ENCODE assay signal across 18 mouse cellular contexts in genomic region chr7:49369006-49369405, GRCm38 (mm10).
DNase-seq lines count a peak whose midpoint lies in the region; ATAC-seq and TF ChIP-seq lines count a peak whose summit lies in the region.
"Had no signal": no experiment of that assay in that cellular context is flagged by ENCODE, and none has a peak within 500 bp of the region (broad histone marks: within the 10 kb centered on the region; RNA-seq: fewer than 3 reads in every experiment).

No protein-coding gene starts in this region.

- no peak overlapping the region for H3K4me2 ChIP-seq in forebrain, embryonic 11.5 days (ENCODE audit: low read depth, low read length, severe bottlenecking)
- no peak overlapping the region for H3K4me2 ChIP-seq in forebrain, embryonic 12.5 days
- H3K4me2 ChIP-seq in kidney, embryonic 15.5 days = no peak overlapping the region
- no peak overlapping the region for H3K4me2 ChIP-seq in midbrain, embryonic 15.5 days
- H3K4me2 ChIP-seq: embryonic facial prominence, embryonic 13.5 days; heart, embryonic 15.5 days had no signal

- H3K4me3 ChIP-seq in forebrain, embryonic 11.5 days (ENCODE audit: low read depth, low read length) = no peak overlapping the region
- no peak overlapping the region for H3K4me3 ChIP-seq in forebrain, embryonic 12.5 days (replicated peaks)
- H3K4me3 ChIP-seq in kidney, embryonic 15.5 days (replicated peaks) = no peak overlapping the region
- H3K4me3 ChIP-seq in midbrain, embryonic 15.5 days = no peak overlapping the region
- H3K4me3 ChIP-seq in midbrain, embryonic 10.5 days = no peak overlapping the region
- H3K4me3 ChIP-seq in gastrocnemius, adult 2 months = no peak overlapping the region
- H3K4me3 ChIP-seq: embryonic facial prominence, embryonic 13.5 days; heart, embryonic 15.5 days; limb, embryonic 10.5 days had no signal

- no peak overlapping the region for H3K27ac ChIP-seq in forebrain, embryonic 11.5 days (ENCODE audit: low read depth, low read length)
- H3K27ac ChIP-seq in forebrain, embryonic 12.5 days = no peak overlapping the region
- H3K27ac ChIP-seq in kidney, embryonic 15.5 days = no peak overlapping the region
- H3K27ac ChIP-seq in midbrain, embryonic 15.5 days = no peak overlapping the region
- H3K27ac ChIP-seq in midbrain, embryonic 10.5 days (replicated peaks) = no peak overlapping the region
- H3K27ac ChIP-seq in gastrocnemius, adult 2 months = no peak overlapping the region
- H3K27ac ChIP-seq: embryonic facial prominence, embryonic 13.5 days; heart, embryonic 15.5 days; limb, embryonic 10.5 days had no signal

- intact Hi-C loops in gastrocnemius, adult 2 months (cut with DNase I) = no loop called here

- 68% methylated on average over 3 of the region's 3 CpGs for WGBS in forebrain, embryonic 11.5 days
- WGBS in forebrain, embryonic 12.5 days = 65% methylated on average over 3 of the region's 3 CpGs
- WGBS in kidney, embryonic 15.5 days = 52% methylated on average over 3 of the region's 3 CpGs
- 57% methylated on average over 3 of the region's 3 CpGs for WGBS in midbrain, embryonic 15.5 days
- WGBS in midbrain, embryonic 10.5 days = 66% methylated on average over 3 of the region's 3 CpGs

- DNase-seq in forebrain, embryonic 11.5 days (ENCODE audit: low spot score) = no peak
- no peak for DNase-seq in kidney, postnatal 36 days
- no peak for DNase-seq in midbrain, embryonic 10.5 days (ENCODE audit: low spot score)
- no peak for DNase-seq in gastrocnemius, adult 2 months
- DNase-seq: adrenal gland, postnatal 14 days; cerebellum, adult 9-11 months; kidney, adult 8-10 months; liver, postnatal 0 days; right cerebral cortex, adult 18-20 months; thymus, postnatal 25 days had no signal

- ATAC-seq in forebrain, embryonic 11.5 days (replicated peaks; ENCODE audit: low FRiP score) = peak; percentile 56; the same call in 1 of the 2 replicates
- no peak for ATAC-seq in forebrain, embryonic 12.5 days (ENCODE audit: low FRiP score)
- peak; percentile 63; the same call in 1 of the 2 replicates for ATAC-seq in kidney, embryonic 15.5 days (replicated peaks; ENCODE audit: low FRiP score)
- ATAC-seq in midbrain, embryonic 15.5 days (replicated peaks) = 0 out of 2 replicates have a peak, but pooled peaks have one; percentile 30
- ATAC-seq: forebrain, embryonic 16.5 days; liver, postnatal 0 days had no signal

- H3K36me3 ChIP-seq in forebrain, embryonic 11.5 days (ENCODE audit: control insufficient read depth, insufficient read depth, low read length) = no peaks in the 10 kb centered on the region
- no peaks in the 10 kb centered on the region for H3K36me3 ChIP-seq in forebrain, embryonic 12.5 days (replicated peaks)
- H3K36me3 ChIP-seq in kidney, embryonic 15.5 days = no peaks in the 10 kb centered on the region
- no peaks in the 10 kb centered on the region for H3K36me3 ChIP-seq in midbrain, embryonic 15.5 days (replicated peaks)
- no peaks in the 10 kb centered on the region for H3K36me3 ChIP-seq in midbrain, embryonic 10.5 days
- H3K36me3 ChIP-seq: embryonic facial prominence, embryonic 13.5 days; G1E; heart, embryonic 15.5 days; limb, embryonic 10.5 days had no signal

- no peaks in the 10 kb centered on the region for H3K4me1 ChIP-seq in forebrain, embryonic 11.5 days (replicated peaks; ENCODE audit: control insufficient read depth, insufficient read depth, low read length)
- no peaks in the 10 kb centered on the region for H3K4me1 ChIP-seq in forebrain, embryonic 12.5 days
- peaks cover 12% of the 10 kb centered on the region for H3K4me1 ChIP-seq in kidney, embryonic 15.5 days
- H3K4me1 ChIP-seq in midbrain, embryonic 15.5 days = no peaks in the 10 kb centered on the region; the same call in 1 of the 2 replicates
- H3K4me1 ChIP-seq in midbrain, embryonic 10.5 days = peaks cover 32% of the 10 kb centered on the region

- no peaks in the 10 kb centered on the region for H3K9me3 ChIP-seq in forebrain, embryonic 11.5 days (ENCODE audit: control insufficient read depth, low read length)
- no peaks in the 10 kb centered on the region for H3K9me3 ChIP-seq in forebrain, embryonic 12.5 days
- H3K9me3 ChIP-seq in kidney, embryonic 15.5 days (replicated peaks) = no peaks in the 10 kb centered on the region
- no peaks in the 10 kb centered on the region for H3K9me3 ChIP-seq in midbrain, embryonic 15.5 days
- no peaks in the 10 kb centered on the region for H3K9me3 ChIP-seq in midbrain, embryonic 10.5 days (replicated peaks)
- H3K9me3 ChIP-seq: embryonic facial prominence, embryonic 13.5 days; heart, embryonic 15.5 days; limb, embryonic 10.5 days had no signal

- H3K27me3 ChIP-seq in forebrain, embryonic 11.5 days (ENCODE audit: control insufficient read depth, insufficient read depth, low read length) = no peaks in the 10 kb centered on the region
- H3K27me3 ChIP-seq in forebrain, embryonic 12.5 days = peaks cover 54% of the 10 kb centered on the region
- H3K27me3 ChIP-seq in kidney, embryonic 15.5 days = no peaks in the 10 kb centered on the region
- no peaks in the 10 kb centered on the region for H3K27me3 ChIP-seq in midbrain, embryonic 15.5 days (replicated peaks)
- no peaks in the 10 kb centered on the region for H3K27me3 ChIP-seq in midbrain, embryonic 10.5 days (ENCODE audit: low read depth, poor library complexity, severe bottlenecking)
- H3K27me3 ChIP-seq: embryonic facial prominence, embryonic 13.5 days; heart, embryonic 15.5 days had no signal

- no peak overlapping the region for H3K9ac ChIP-seq in forebrain, embryonic 11.5 days (ENCODE audit: low read length)
- H3K9ac ChIP-seq in forebrain, embryonic 12.5 days = no peak overlapping the region
- no peak overlapping the region for H3K9ac ChIP-seq in kidney, embryonic 15.5 days
- H3K9ac ChIP-seq in midbrain, embryonic 15.5 days = no peak overlapping the region
- H3K9ac ChIP-seq: embryonic facial prominence, embryonic 13.5 days; heart, embryonic 15.5 days; liver, postnatal 0 days had no signal

- no peak for TF ChIP-seq CTCF in gastrocnemius, adult 2 months (IDR thresholded peaks at IDR 0.05)
